Mouse (Mus musculus) neural tube, embryonic 13.5 days (tissue): ENCODE results near the gene Itfg1. TPM values are rescaled to one million over a fixed set of nuclear protein-coding genes. Genes with fewer than 3 reads are reported as not detected.
A peak's percentile ranks its signal among the peaks of the same experiment; 100 is the strongest.
"Not testable (repeated sequence)": the region's sequence is repeated elsewhere in the genome, so short reads cannot be mapped to it uniquely, and the experiment has no call there.

Source experiments
- ATAC-seq: fragments of 200-750 bp; cut with Nextera tagmentation; 2 replicates; pipeline ENCODE4 v1.8.0; 2017; ENCODE audit warnings: low read depth, mild to moderate bottlenecking, moderate TSS enrichment, moderate library complexity
- H3K27ac ChIP-seq: fragments of 300-500 bp; sonication (generic); replicated peaks from 2 replicates; pipeline ENCODE4 v1.5.1; 2015; ENCODE audit warnings: moderate library complexity, mild to moderate bottlenecking, inconsistent platforms
- H3K27me3 ChIP-seq: fragments of 300-500 bp; sonication (generic); 2 replicates; pipeline ENCODE4 v1.6.1; 2015; ENCODE audit warnings: mild to moderate bottlenecking, inconsistent platforms
- H3K36me3 ChIP-seq: fragments of 300-500 bp; sonication (generic); 2 replicates; pipeline ENCODE4 v1.6.1; 2015; ENCODE audit warnings: mild to moderate bottlenecking, inconsistent platforms
- H3K4me1 ChIP-seq: fragments of 300-500 bp; sonication (generic); replicated peaks from 2 replicates; pipeline ENCODE4 v1.6.1; 2015; ENCODE audit warnings: inconsistent platforms
- H3K4me2 ChIP-seq: fragments of 300-500 bp; sonication (generic); 2 replicates; pipeline ENCODE4 v1.6.1; 2015; ENCODE audit warnings: inconsistent platforms, mild to moderate bottlenecking, moderate library complexity
- H3K4me3 ChIP-seq: fragments of 300-500 bp; sonication (generic); 2 replicates; pipeline ENCODE4 v1.5.1; 2015; ENCODE audit warnings: mild to moderate bottlenecking, inconsistent platforms
- H3K9ac ChIP-seq: fragments of 300-500 bp; sonication (generic); 2 replicates; pipeline ENCODE4 v1.6.1; 2015; ENCODE audit warnings: moderate library complexity, mild to moderate bottlenecking, inconsistent platforms
- H3K9me3 ChIP-seq: fragments of 300-500 bp; sonication (generic); 2 replicates; pipeline ENCODE4 v1.6.1; 2016; ENCODE audit warnings: inconsistent platforms
- WGBS: fragments of 180-500 bp; shearing (Covaris S2); methylation state at CpG from one replicate; pipeline ENCODE4 v1.1.7; 2015; 5-methylcytosine and 5-hydroxymethylcytosine counted together
- polyA plus RNA-seq: library from polyadenylated mRNA; unstranded; fragments of >200 nt; fragmentation: Nextera tagmentation; extraction: Ambion mirVana; gene quantifications from 2 replicates; pipeline ENCODE4 v1.2.1, GENCODE M21; 2015

Itfg1 gene
- polyA plus RNA-seq: 169 and 170 TPM in 2 replicates

- WGBS: under 1% methylated on average over 54 of the region's 54 CpGs
These were observed at the start of gene Itfg1, which contains the start of gene Phkb for GRCm38 (mm10) chr8:85840657-85841488. Itfg1 (minus strand) TSS chr8:85840921. Phkb (plus strand) TSS chr8:85840959.

DNA sequence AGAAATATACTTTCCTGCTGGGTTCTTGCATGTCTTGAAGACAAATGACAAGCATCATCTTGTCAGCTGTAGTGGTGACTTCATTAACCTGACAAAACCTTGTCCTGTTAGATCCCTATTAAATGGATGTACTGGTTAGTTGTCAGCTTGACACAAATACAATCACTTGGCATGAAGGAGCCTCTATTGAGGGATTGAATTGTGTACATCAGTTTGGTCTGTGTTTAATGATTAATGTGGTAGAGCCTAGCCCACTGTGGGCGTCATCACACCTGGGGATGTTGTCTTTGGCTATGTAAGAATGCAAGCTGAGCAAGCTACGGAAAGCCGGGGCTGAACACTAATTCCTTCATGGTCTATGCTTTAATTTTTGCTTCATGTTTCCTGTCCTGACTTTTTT is 44.1 kb upstream of the Itfg1 start:
- no peak for ATAC-seq
- H3K9me3 ChIP-seq: no peaks in the 10 kb centered on the region
- no peak overlapping the region for H3K4me2 ChIP-seq
- 94% methylated on average over 3 of the region's 3 CpGs for WGBS
- peaks cover 24% of the 10 kb centered on the region; the same call in 1 of the 2 replicates for H3K36me3 ChIP-seq
- no peak overlapping the region for H3K4me3 ChIP-seq
- no peaks in the 10 kb centered on the region for H3K4me1 ChIP-seq
- H3K27me3 ChIP-seq: no peaks in the 10 kb centered on the region
- no peak overlapping the region for H3K27ac ChIP-seq
- no peak overlapping the region for H3K9ac ChIP-seq

More at GRCm38 (mm10) chr8:85840657-85841488, at the start of gene Itfg1, which contains the start of gene Phkb:
- ATAC-seq: peak; percentile 98
- H3K27me3 ChIP-seq: no peaks in the 10 kb centered on the region
- H3K36me3 ChIP-seq: peaks cover 12% of the 10 kb centered on the region
- H3K4me1 ChIP-seq: peaks cover 19% of the 10 kb centered on the region
- H3K9ac ChIP-seq: peak within 1 kb of the TSS; percentile 94
- H3K4me3 ChIP-seq: peak within 1 kb of the TSS; percentile 66
- H3K27ac ChIP-seq: peak within 1 kb of the TSS; percentile 95
- peak within 1 kb of the TSS; percentile 91 for H3K4me2 ChIP-seq
- no peaks in the 10 kb centered on the region for H3K9me3 ChIP-seq

- H3K27me3 ChIP-seq: no peaks in the 10 kb centered on the region
- no peak for ATAC-seq
These were observed 38.9 kb upstream of the Itfg1 start for GRCm38 (mm10) chr8:85879624-85880023.

GRCm38 (mm10) chr8:85877976-85878375 is 37.3 kb upstream of the Itfg1 start:
- 95% methylated on average over 8 of the region's 8 CpGs for WGBS

More at GRCm38 (mm10) chr8:85879624-85880023, 38.9 kb upstream of the Itfg1 start:
- H3K4me1 ChIP-seq: no peaks in the 10 kb centered on the region
- H3K4me2 ChIP-seq: no peak overlapping the region
- no peak overlapping the region for H3K27ac ChIP-seq
- H3K9me3 ChIP-seq: no peaks in the 10 kb centered on the region
- H3K4me3 ChIP-seq: no peak overlapping the region
- H3K36me3 ChIP-seq: peaks cover 27% of the 10 kb centered on the region; the same call in 1 of the 2 replicates
- WGBS: 93% methylated on average over 7 of the region's 7 CpGs
- no peak overlapping the region for H3K9ac ChIP-seq

DNA sequence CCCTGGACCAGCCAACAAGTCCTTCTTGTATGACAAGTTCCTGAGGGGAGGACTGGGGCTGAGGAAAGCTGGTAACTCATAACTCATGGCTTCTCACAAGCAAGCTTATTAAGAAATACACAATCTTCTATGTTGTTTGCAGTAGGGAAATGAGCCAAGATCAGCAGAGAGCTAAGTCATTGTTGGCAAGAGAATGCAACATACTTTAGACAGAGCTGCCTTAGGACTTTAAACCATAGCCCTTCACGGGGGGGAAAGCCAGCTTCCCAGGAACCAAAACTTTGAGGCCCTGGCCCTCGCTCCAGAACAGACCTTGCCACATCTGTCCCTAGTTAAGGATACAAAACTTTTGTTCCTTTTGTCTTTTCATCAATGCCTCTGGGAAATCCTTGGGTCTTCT is 30.9 kb upstream of the Itfg1 start:
- H3K4me1 ChIP-seq: no peaks in the 10 kb centered on the region
- no peak overlapping the region for H3K9ac ChIP-seq
- WGBS: 83% methylated on average over 2 of the region's 2 CpGs
- H3K36me3 ChIP-seq: no peaks in the 10 kb centered on the region
- H3K9me3 ChIP-seq: no peaks in the 10 kb centered on the region
- no peak for ATAC-seq
- H3K27ac ChIP-seq: no peak overlapping the region
- no peak overlapping the region for H3K4me2 ChIP-seq
- H3K27me3 ChIP-seq: no peaks in the 10 kb centered on the region
- no peak overlapping the region for H3K4me3 ChIP-seq

More at GRCm38 (mm10) chr8:85877976-85878375, 37.3 kb upstream of the Itfg1 start:
- no peak for ATAC-seq
- Histone ChIP-seq H3K9ac (no peak overlapping the region), H3K27me3 (no peaks in the 10 kb centered on the region), H3K4me1 (no peaks in the 10 kb centered on the region), H3K36me3 (peaks cover 23% of the 10 kb centered on the region; the same call in 1 of the 2 replicates), H3K4me3 (no peak overlapping the region), H3K4me2 (no peak overlapping the region), H3K9me3 (no peaks in the 10 kb centered on the region), H3K27ac (no peak overlapping the region)

DNA sequence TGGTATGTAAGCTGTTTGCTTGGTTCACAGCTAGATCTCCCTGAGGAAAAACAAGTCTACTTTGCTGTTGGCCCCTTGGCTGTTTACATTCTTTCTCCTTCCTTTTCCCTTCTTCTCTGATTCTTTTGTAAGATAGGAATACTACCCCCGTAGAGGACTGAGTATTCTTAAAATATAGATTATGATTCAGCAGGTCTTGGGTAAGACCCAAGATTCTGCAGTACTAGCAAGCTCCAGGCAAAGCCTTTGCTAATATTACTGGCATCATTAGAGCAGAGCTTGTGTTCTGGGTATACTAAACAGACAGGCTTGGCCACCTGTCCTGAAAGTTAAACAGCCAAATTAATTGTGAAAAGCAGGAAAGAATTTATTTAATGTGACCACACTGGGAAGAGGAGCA is 21.7 kb upstream of the Itfg1 start:
- H3K9me3 ChIP-seq: no peaks in the 10 kb centered on the region

DNA sequence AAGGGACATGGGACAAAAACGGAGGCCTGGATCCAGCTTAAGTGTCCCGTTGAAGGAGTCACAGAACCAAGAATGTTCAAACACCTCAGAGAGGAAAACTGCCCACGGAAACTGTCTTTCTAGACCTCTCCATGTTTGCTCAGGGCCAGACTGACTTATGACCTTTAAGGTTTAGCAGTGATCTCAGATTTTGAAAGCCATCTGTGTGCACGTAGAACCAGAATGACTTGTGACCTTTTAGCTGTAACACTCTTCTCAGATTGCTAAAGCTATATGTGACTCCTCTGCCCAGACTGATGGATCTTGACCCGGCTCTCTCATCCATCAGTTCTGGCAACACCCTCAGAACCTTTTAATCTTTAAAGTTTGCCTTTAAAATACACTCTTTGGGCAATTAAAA is 19.9 kb upstream of the Itfg1 start:
- ATAC-seq: no peak
- WGBS: 88% methylated on average over 5 of the region's 5 CpGs
- no peak overlapping the region for H3K4me2 ChIP-seq
- no peaks in the 10 kb centered on the region for H3K9me3 ChIP-seq
- no peak overlapping the region for H3K27ac ChIP-seq
- H3K9ac ChIP-seq: no peak overlapping the region
- H3K27me3 ChIP-seq: no peaks in the 10 kb centered on the region
- H3K4me3 ChIP-seq: no peak overlapping the region
- H3K36me3 ChIP-seq: no peaks in the 10 kb centered on the region
- H3K4me1 ChIP-seq: no peaks in the 10 kb centered on the region

More for the DNA sequence above, 21.7 kb upstream of the Itfg1 start:
- Histone ChIP-seq H3K36me3 (no peaks in the 10 kb centered on the region), H3K4me1 (no peaks in the 10 kb centered on the region), H3K4me2 (no peak overlapping the region), H3K4me3 (no peak overlapping the region), H3K9ac (no peak overlapping the region), H3K27ac (no peak overlapping the region), H3K27me3 (no peaks in the 10 kb centered on the region)
- 92% methylated on average over 1 of the region's 1 CpGs for WGBS
- no peak for ATAC-seq

DNA sequence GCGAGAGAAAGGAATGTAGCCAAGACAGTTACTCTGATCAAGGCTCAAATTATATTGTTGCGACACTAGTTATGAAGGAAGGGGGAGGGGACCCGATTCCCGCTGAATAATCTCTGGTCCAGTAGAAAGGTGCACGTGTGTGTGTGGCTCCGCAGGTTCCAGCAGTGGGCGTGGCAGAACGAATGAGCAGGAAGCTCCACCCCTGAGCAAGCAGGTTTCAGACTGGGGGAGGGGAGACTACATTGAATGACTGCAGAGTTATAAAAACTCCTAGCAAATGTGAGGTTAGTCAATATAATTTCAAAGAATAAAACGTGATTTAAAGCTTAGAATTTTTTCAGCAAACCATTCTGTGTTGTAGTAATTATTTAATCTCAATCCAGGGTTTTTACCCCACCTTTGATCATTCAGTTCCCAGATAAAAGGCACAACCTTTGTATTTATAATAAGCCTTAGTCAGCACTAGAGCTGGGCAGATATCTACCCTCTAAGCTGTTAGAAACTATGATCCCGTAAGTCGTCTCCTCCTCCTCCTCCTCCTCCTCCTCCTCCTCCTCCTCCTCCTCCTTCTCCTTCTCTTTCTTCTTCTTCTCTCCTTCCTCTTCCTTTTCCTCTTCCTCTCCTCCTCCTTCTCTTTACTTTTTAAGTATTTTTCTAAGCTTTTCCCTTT is 16.6 kb upstream of the Itfg1 start:
- H3K4me2 ChIP-seq, H3K4me3 ChIP-seq, H3K9me3 ChIP-seq, H3K4me1 ChIP-seq, H3K27me3 ChIP-seq, H3K27ac ChIP-seq, H3K36me3 ChIP-seq, H3K9ac ChIP-seq, ATAC-seq: not testable (repeated sequence)
- 33% methylated on average over 11 of the region's 11 CpGs for WGBS

DNA sequence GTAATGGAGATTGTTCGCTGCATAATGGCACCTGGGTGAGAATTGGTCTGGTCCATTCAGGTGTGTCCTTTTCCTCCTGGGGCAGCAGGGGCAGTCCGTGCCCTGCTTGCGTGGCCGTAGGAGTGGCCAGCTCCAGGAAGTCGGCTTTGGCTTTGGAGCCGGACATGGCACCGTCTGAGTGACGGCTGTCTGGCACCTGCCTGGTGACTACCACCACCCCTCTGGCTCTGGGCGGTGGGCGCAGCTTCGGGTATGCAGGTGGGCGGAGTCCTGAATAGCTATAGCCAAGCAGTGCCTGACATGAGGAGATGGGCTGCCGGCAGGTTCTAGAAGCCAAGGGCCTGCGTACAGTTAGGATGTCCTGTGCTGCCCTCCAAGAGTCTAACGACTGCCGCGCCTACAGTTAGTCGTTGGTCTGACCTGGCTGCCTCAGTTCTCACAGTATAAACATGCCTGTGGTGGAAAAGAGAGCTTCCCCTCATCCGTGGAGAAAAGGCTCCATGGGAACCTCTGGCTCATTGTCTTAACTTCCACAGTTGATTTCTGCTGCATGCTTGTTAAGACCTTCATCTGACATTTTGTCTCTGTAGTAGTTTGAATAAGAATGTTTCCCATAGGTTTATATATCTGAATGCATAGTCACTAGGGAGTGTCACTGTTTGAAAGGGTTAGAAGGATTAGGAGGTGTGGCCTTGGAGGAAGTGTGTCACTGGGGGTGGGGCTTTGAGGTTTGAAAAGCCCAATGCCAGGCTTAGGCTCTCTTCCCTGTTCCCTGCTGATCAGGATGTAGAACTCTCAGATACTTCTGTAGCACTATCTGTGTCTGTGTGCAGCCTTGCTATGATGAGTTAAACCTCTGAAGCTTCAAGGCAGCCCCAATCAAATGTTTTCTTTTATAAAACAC is 13.8 kb upstream of the Itfg1 start:
- Histone ChIP-seq H3K9ac (no peak overlapping the region), H3K27ac (no peak overlapping the region), H3K9me3 (no peaks in the 10 kb centered on the region), H3K4me2 (no peak overlapping the region), H3K36me3 (peaks cover 9% of the 10 kb centered on the region), H3K4me3 (no peak overlapping the region), H3K27me3 (no peaks in the 10 kb centered on the region), H3K4me1 (no peaks in the 10 kb centered on the region)
- no peak for ATAC-seq
- WGBS: 91% methylated on average over 19 of the region's 19 CpGs

- Histone ChIP-seq H3K27me3 (no peaks in the 10 kb centered on the region), H3K27ac (no peak overlapping the region), H3K36me3 (0 out of 2 replicates have a peak, but pooled peaks cover 6% of the 10 kb centered on the region), H3K9me3 (no peaks in the 10 kb centered on the region), H3K4me3 (no peak overlapping the region), H3K9ac (no peak overlapping the region), H3K4me2 (no peak overlapping the region), H3K4me1 (peaks cover 7% of the 10 kb centered on the region)
- ATAC-seq: no peak
These were observed 5.2 kb upstream of the Itfg1 start for GRCm38 (mm10) chr8:85845887-85846286.

GRCm38 (mm10) chr8:85841489-85841795 is 721 bp upstream of the Itfg1 start:
- no peak for ATAC-seq
- no peaks in the 10 kb centered on the region for H3K9me3 ChIP-seq
- H3K4me2 ChIP-seq: peak overlapping the region; percentile 91
- 18% methylated on average over 4 of the region's 4 CpGs for whole genome bisulfite sequencing
- H3K27me3 ChIP-seq: no peaks in the 10 kb centered on the region
- H3K36me3 ChIP-seq: peaks cover 11% of the 10 kb centered on the region
- peaks cover 19% of the 10 kb centered on the region for H3K4me1 ChIP-seq
- H3K9ac ChIP-seq: peak overlapping the region; percentile 94
- peak overlapping the region; percentile 66 for H3K4me3 ChIP-seq
- H3K27ac ChIP-seq: peak overlapping the region; percentile 95
